Mouse (Mus musculus): ENCODE results near the gene Arl4c.

GRCm38 (mm10) chr1:88652682-88653081 is 49.3 kb downstream of the Arl4c start:
- TF ChIP-seq CTCF (IDR thresholded peaks at IDR 0.05; ENCODE audit: insufficient read depth, low read length) (no peak), POLR2A (IDR thresholded peaks at IDR 0.05; ENCODE audit: borderline replicate concordance, extremely low read depth, low read depth, low read length) (no peak)

Measured in lung, adult 2 months (tissue).